Mouse (Mus musculus): ENCODE measurements around the gene Mrps23. TPM values are rescaled to one million over a fixed set of nuclear protein-coding genes. Genes with fewer than 3 reads are reported as not detected.

Mrps23 gene
- polyA plus RNA-seq, 1 experiment: 74.9 TPM

GRCm38 (mm10) chr11:88214881-88215831 is 11.0 kb downstream of the Mrps23 start:
- DNase-seq (ENCODE audit: low read depth): peak; percentile 67
- TF ChIP-seq CTCF (IDR thresholded peaks at IDR 0.05; ENCODE audit: borderline replicate concordance, extremely low read depth, insufficient read depth, insufficient read length) (no peak), POLR2A (IDR thresholded peaks at IDR 0.05; ENCODE audit: borderline replicate concordance, extremely low read depth, insufficient read depth, insufficient read length, poor library complexity, severe bottlenecking) (no peak)

- TF ChIP-seq CTCF (IDR thresholded peaks at IDR 0.05; ENCODE audit: borderline replicate concordance, extremely low read depth, insufficient read depth, insufficient read length) (peak; percentile 99), POLR2A (IDR thresholded peaks at IDR 0.05; ENCODE audit: borderline replicate concordance, extremely low read depth, insufficient read depth, insufficient read length, poor library complexity, severe bottlenecking) (no peak)
- DNase-seq (ENCODE audit: low read depth): peak; percentile 92
Measured at GRCm38 (mm10) chr11:88216231-88216685, 12.1 kb downstream of the Mrps23 start.

DNA sequence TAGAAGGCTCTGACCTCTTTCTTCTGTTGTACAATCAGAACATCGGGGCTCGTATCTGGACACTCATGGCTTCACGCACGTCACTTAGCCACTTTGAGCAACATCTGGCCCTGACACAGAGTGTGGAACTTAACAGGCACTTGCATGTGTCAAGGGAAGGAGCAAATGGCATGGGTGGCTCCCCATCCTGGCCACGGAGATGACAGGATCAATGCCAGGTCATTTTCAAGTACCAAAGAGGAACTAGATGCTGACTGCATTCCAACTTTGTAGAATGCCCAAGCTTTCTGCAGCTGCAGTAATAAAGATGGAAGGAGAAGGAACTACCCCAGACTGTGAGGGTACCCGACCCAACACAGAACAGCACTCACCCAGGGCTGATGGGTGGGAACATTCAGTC is 14.0 kb downstream of the Mrps23 start:
- no peak for TF ChIP-seq CTCF (IDR thresholded peaks at IDR 0.05; ENCODE audit: borderline replicate concordance, extremely low read depth, insufficient read depth, insufficient read length)
- no peak for TF ChIP-seq POLR2A (IDR thresholded peaks at IDR 0.05; ENCODE audit: borderline replicate concordance, extremely low read depth, insufficient read depth, insufficient read length, poor library complexity, severe bottlenecking)
- no peak for DNase-seq (ENCODE audit: low read depth)

GRCm38 (mm10) chr11:88218586-88218985 is 14.4 kb downstream of the Mrps23 start:
- TF ChIP-seq CTCF (IDR thresholded peaks at IDR 0.05; ENCODE audit: borderline replicate concordance, extremely low read depth, insufficient read depth, insufficient read length) (no peak), POLR2A (IDR thresholded peaks at IDR 0.05; ENCODE audit: borderline replicate concordance, extremely low read depth, insufficient read depth, insufficient read length, poor library complexity, severe bottlenecking) (no peak)

GRCm38 (mm10) chr11:88221929-88222475 is 17.8 kb downstream of the Mrps23 start:
- no peak for TF ChIP-seq CTCF (IDR thresholded peaks at IDR 0.05; ENCODE audit: borderline replicate concordance, extremely low read depth, insufficient read depth, insufficient read length)
- TF ChIP-seq POLR2A (IDR thresholded peaks at IDR 0.05; ENCODE audit: borderline replicate concordance, extremely low read depth, insufficient read depth, insufficient read length, poor library complexity, severe bottlenecking): no peak
- DNase-seq (ENCODE audit: low read depth): peak; percentile 62

More at GRCm38 (mm10) chr11:88218586-88218985, 14.4 kb downstream of the Mrps23 start:
- DNase-seq (ENCODE audit: low read depth): no peak

DNA sequence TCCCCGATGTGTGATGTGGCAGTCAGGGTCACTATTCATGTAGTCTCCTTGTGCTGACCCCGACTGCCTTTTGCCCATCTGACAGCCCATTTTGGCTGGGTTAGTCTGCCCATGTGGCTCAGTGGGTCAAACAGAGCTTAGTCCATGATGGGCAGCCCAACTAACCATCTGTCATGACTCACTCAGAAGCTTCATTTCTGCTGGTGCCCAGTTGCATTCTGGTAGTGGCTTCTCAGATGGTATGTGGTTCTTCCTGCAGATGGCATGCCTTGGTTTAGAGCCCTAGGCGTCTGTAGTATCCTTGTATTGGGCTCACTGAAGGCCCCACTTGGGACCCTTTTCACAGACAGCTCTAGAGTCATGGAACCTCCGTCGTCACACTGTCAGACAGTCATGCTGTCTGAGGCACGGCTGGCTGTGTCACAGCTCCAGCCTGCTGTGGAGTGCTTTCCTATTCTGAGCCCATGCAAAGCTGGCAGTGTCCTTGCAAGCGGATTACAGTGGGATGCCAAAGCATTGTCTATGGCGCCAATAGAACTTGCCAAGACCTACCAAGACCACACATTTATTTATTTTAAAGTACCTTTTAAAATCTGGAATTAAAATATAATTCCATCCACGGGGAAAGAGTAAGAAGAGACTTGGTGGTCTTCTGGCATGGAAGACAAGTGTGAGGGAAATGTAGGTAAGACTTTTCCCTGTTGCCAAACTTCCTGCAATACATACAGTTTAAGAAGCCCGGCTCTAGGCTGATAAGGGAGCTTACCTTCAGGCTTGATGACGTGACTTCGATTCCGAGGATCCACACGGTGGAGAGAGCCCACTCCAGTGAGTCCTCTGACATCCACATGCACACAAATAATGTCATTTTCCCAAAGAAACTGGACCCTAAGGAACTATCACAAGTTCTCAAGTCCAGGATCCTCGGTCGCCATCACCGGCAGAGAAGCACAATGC is 23.1 kb downstream of the Mrps23 start:
- TF ChIP-seq POLR2A (IDR thresholded peaks at IDR 0.05; ENCODE audit: borderline replicate concordance, extremely low read depth, insufficient read depth, insufficient read length, poor library complexity, severe bottlenecking): no peak
- no peak for TF ChIP-seq CTCF (IDR thresholded peaks at IDR 0.05; ENCODE audit: borderline replicate concordance, extremely low read depth, insufficient read depth, insufficient read length)
- no peak for DNase-seq (ENCODE audit: low read depth)

- DNase-seq (ENCODE audit: low read depth): no peak
Measured at GRCm38 (mm10) chr11:88231213-88231790, 27.1 kb downstream of the Mrps23 start.

GRCm38 (mm10) chr11:88233528-88234427 is 29.6 kb downstream of the Mrps23 start:
- no peak for TF ChIP-seq POLR2A (IDR thresholded peaks at IDR 0.05; ENCODE audit: borderline replicate concordance, extremely low read depth, insufficient read depth, insufficient read length, poor library complexity, severe bottlenecking)
- no peak for TF ChIP-seq CTCF (IDR thresholded peaks at IDR 0.05; ENCODE audit: borderline replicate concordance, extremely low read depth, insufficient read depth, insufficient read length)
- DNase-seq (ENCODE audit: low read depth): peak; percentile 88

More at GRCm38 (mm10) chr11:88231213-88231790, 27.1 kb downstream of the Mrps23 start:
- TF ChIP-seq POLR2A (IDR thresholded peaks at IDR 0.05; ENCODE audit: borderline replicate concordance, extremely low read depth, insufficient read depth, insufficient read length, poor library complexity, severe bottlenecking): no peak
- TF ChIP-seq CTCF (IDR thresholded peaks at IDR 0.05; ENCODE audit: borderline replicate concordance, extremely low read depth, insufficient read depth, insufficient read length): no peak

- no peak for DNase-seq (ENCODE audit: low read depth)
- TF ChIP-seq CTCF (IDR thresholded peaks at IDR 0.05; ENCODE audit: borderline replicate concordance, extremely low read depth, insufficient read depth, insufficient read length) (no peak), POLR2A (IDR thresholded peaks at IDR 0.05; ENCODE audit: borderline replicate concordance, extremely low read depth, insufficient read depth, insufficient read length, poor library complexity, severe bottlenecking) (no peak)
Measured at GRCm38 (mm10) chr11:88234789-88235188, 30.6 kb downstream of the Mrps23 start.

Measured in brain, embryonic 14.5 days (tissue).